Mouse (Mus musculus) heart, embryonic 10.5 days (tissue): ENCODE measurements around the gene Ank3. TPM values are rescaled to one million over a fixed set of nuclear protein-coding genes. Genes with fewer than 3 reads are reported as not detected.

ENCODE experiments used
- DNase-seq: peaks from one replicate; pipeline ENCODE4 v3.0.0-alpha.2; 2017; ENCODE audit warnings: low spot score
- H3K27ac ChIP-seq: fragments of 300-500 bp; sonication (generic); 2 replicates; pipeline ENCODE4 v1.5.1; 2016; ENCODE audit warnings: mild to moderate bottlenecking
- H3K27me3 ChIP-seq: fragments of 300-500 bp; sonication (generic); 2 replicates; pipeline ENCODE4 v1.6.1; 2016; ENCODE audit warnings: mild to moderate bottlenecking; ENCODE audit not compliant: poor library complexity, insufficient read depth, severe bottlenecking
- H3K36me3 ChIP-seq: fragments of 300-500 bp; sonication (generic); 2 replicates; pipeline ENCODE4 v1.6.1; 2016; ENCODE audit warnings: mild to moderate bottlenecking, moderate library complexity
- H3K4me1 ChIP-seq: fragments of 300-500 bp; sonication (generic); 2 replicates; pipeline ENCODE4 v1.6.1; 2016; ENCODE audit warnings: mild to moderate bottlenecking
- H3K4me3 ChIP-seq: fragments of 300-500 bp; sonication (generic); 2 replicates; pipeline ENCODE4 v1.5.1; 2016; ENCODE audit warnings: mild to moderate bottlenecking, moderate library complexity
- H3K9me3 ChIP-seq: fragments of 300-500 bp; sonication (generic); 2 replicates; pipeline ENCODE4 v1.6.1; 2016; ENCODE audit warnings: mild to moderate bottlenecking, moderate library complexity
- WGBS: fragments of 180-500 bp; shearing (Covaris S2); methylation state at CpG from one replicate; pipeline ENCODE4 v1.1.7; 2016; 5-methylcytosine and 5-hydroxymethylcytosine counted together
- polyA plus RNA-seq: library from polyadenylated mRNA; unstranded; fragments of >200 nt; fragmentation: Nextera tagmentation; extraction: Ambion mirVana; gene quantifications from 2 replicates; pipeline ENCODE4 v1.2.1, GENCODE M21; 2016

Gene Ank3
- polyA plus RNA-seq, 1 experiment from 2014 or later = 54.8 TPM

- Histone ChIP-seq H3K4me3 (peak overlapping the region; percentile 54), H3K27ac (peak overlapping the region; percentile 52; the same call in 1 of the 2 replicates), H3K4me1 (peaks cover 52% of the 10 kb centered on the region), H3K9me3 (no peaks in the 10 kb centered on the region), H3K27me3 (no peaks in the 10 kb centered on the region), H3K36me3 (peaks cover 22% of the 10 kb centered on the region; the same call in 1 of the 2 replicates)
- DNase-seq = no peak
- 9% methylated on average over 11 of the region's 11 CpGs for WGBS
Measured at GRCm38 (mm10) chr10:69926158-69926882, 527.7 kb downstream of the Ank3 start.

DNA sequence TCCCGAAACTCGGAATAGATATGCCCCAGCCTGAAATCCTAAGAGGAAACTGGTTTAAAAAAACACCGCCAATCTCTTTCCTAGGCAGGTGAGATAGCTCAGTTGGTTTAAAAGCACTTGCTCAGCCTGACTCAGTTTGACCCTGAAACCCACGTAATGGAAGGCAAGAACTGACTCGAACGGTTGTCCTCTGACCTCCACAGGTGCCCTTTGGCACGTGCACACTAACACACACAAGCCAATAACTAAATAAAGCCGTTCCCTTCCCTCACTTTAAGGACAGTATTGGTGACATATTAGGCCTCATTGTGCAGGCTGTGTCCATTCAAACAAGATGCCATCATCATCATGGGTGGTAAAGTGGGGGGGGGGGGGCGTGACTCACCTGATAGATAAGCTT, 528.4 kb downstream of the Ank3 start:
- H3K27ac ChIP-seq = peak overlapping the region; percentile 52; the same call in 1 of the 2 replicates
- H3K27me3 ChIP-seq = no peaks in the 10 kb centered on the region
- peaks cover 28% of the 10 kb centered on the region for H3K36me3 ChIP-seq
- peak overlapping the region; percentile 54 for H3K4me3 ChIP-seq
- no peak for DNase-seq
- WGBS = 19% methylated on average over 9 of the region's 9 CpGs
- peaks cover 45% of the 10 kb centered on the region for H3K4me1 ChIP-seq
- no peaks in the 10 kb centered on the region for H3K9me3 ChIP-seq

DNA sequence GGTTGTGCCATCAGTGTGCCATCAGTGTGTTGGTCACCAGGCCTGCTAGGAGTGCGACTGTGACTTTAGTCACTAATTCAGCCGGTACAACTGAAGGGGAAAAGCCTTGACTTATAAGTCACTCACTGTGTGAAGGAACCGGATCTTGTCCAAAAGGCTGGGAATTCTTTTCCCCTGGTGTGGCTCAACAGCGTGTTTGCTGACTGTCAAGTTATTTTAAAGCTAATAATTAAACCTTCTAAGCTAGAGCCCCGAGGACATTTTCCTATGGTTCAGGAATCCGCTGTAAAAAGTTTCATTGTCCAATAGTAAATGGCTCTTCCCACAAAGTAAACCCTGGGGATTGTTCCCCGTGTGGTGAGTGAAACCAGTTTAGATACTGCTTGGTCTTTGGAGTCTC, 529.8 kb downstream of the Ank3 start:
- no peaks in the 10 kb centered on the region for H3K27me3 ChIP-seq
- no peak for DNase-seq
- H3K4me1 ChIP-seq = peaks cover 37% of the 10 kb centered on the region
- 75% methylated on average over 7 of the region's 7 CpGs for WGBS
- H3K27ac ChIP-seq = no peak overlapping the region
- no peaks in the 10 kb centered on the region for H3K9me3 ChIP-seq
- peaks cover 40% of the 10 kb centered on the region for H3K36me3 ChIP-seq
- H3K4me3 ChIP-seq = no peak overlapping the region

DNA sequence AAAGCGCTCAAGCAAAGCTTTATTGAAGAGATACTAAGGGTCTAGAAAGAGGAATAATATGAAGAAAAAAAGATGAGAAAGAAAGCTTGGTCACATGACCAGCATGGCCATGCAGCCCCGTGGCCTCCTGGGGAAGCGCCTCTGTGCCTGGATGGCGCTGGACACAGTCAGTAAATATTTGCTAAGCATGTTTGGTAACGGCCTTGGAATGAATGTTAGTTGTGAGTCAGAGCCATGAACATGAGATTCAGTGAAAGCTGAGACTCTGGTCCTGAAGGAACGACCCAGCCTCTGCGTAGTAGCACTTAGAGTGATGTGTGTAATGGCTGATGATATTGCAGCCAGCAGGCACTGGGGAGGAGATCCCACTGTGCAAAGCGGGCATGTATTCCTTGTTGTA, 531.9 kb downstream of the Ank3 start:
- Histone ChIP-seq H3K36me3 (peaks cover 60% of the 10 kb centered on the region), H3K4me3 (no peak overlapping the region), H3K9me3 (no peaks in the 10 kb centered on the region), H3K27me3 (no peaks in the 10 kb centered on the region), H3K27ac (no peak overlapping the region), H3K4me1 (peaks cover 16% of the 10 kb centered on the region)
- no peak for DNase-seq
- WGBS = 93% methylated on average over 8 of the region's 8 CpGs

DNA sequence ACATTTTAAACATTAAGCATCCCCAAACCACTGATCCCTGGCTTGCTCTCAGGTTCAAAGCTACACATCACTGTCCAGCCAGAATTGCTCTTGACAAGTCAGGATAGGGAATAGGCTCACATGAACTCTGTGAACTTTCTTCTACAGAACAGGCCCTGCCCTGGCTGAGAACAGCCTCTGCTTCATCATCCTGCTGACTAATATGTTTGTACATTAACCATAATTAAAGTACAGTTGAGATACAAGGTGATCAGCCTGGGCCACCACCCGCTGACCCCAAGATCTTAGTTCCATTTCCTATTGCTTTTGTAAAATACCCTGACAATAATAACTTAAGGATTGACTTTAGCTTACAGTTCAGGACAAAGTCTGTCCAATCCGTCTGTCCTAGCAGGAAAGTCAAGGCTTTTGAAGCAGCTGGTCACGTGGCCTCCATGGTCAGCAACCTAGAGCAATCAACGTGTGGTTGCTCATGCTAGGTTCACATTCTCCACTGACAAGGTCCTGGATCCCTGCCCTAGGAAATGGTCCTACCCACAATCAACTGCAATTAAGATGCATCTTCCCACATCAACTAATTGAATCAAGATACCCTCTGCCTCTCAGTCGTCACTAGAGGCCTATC, 538.0 kb downstream of the Ank3 start:
- Histone ChIP-seq H3K4me3 (no peak overlapping the region), H3K27ac (no peak overlapping the region), H3K27me3 (no peaks in the 10 kb centered on the region), H3K4me1 (no peaks in the 10 kb centered on the region), H3K9me3 (no peaks in the 10 kb centered on the region), H3K36me3 (peaks cover 84% of the 10 kb centered on the region)
- DNase-seq = no peak
- 84% methylated on average over 5 of the region's 5 CpGs for WGBS

DNA sequence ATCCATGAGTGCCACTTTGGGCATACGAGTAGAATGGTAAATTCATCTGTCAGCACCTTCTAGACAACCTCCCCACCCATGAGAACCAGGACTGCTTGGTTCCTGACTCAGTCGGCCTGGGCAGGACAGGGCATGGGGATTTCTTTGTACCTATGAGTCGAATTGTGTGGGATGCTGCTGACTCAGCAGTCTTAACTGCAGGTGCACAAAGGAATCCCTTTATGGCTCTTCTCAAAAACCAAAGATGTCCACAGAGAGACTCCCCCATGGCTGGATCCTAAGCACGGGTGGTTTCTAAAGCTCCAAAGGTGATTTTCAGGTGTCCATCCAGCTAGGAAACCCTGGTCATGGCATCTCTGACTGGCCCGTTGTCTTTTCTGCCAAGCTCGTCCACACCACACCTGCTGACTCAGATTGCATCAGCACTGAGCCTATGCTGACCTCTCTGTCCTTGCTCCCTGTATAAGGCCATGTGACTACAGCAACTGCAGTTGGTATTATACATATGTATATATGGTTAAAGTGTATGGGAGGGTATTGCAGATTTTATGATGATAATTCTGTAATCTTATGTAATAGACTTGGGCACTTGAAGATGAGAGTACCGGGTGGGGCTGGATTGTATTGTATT, 538.8 kb downstream of the Ank3 start:
- H3K4me3 ChIP-seq = no peak overlapping the region
- 80% methylated on average over 7 of the region's 7 CpGs for WGBS
- H3K9me3 ChIP-seq = no peaks in the 10 kb centered on the region
- no peak overlapping the region for H3K27ac ChIP-seq
- 0 out of 2 replicates have a peak, but pooled peaks cover under 1% of the 10 kb centered on the region for H3K4me1 ChIP-seq
- DNase-seq = no peak
- no peaks in the 10 kb centered on the region for H3K27me3 ChIP-seq
- H3K36me3 ChIP-seq = peaks cover 78% of the 10 kb centered on the region

GRCm38 (mm10) chr10:69939144-69939543, 540.6 kb downstream of the Ank3 start:
- H3K27ac ChIP-seq = no peak overlapping the region
- 90% methylated on average over 7 of the region's 7 CpGs for WGBS
- H3K36me3 ChIP-seq = peaks cover 62% of the 10 kb centered on the region
- H3K27me3 ChIP-seq = no peaks in the 10 kb centered on the region
- H3K9me3 ChIP-seq = no peaks in the 10 kb centered on the region
- H3K4me3 ChIP-seq = no peak overlapping the region
- DNase-seq = no peak
- peaks cover 17% of the 10 kb centered on the region for H3K4me1 ChIP-seq

GRCm38 (mm10) chr10:69939966-69940365, 541.4 kb downstream of the Ank3 start:
- 64% methylated on average over 7 of the region's 7 CpGs for WGBS
- Histone ChIP-seq H3K27ac (no peak overlapping the region), H3K9me3 (no peaks in the 10 kb centered on the region), H3K4me1 (peaks cover 26% of the 10 kb centered on the region), H3K4me3 (no peak overlapping the region), H3K36me3 (peaks cover 54% of the 10 kb centered on the region), H3K27me3 (no peaks in the 10 kb centered on the region)
- no peak for DNase-seq

DNA sequence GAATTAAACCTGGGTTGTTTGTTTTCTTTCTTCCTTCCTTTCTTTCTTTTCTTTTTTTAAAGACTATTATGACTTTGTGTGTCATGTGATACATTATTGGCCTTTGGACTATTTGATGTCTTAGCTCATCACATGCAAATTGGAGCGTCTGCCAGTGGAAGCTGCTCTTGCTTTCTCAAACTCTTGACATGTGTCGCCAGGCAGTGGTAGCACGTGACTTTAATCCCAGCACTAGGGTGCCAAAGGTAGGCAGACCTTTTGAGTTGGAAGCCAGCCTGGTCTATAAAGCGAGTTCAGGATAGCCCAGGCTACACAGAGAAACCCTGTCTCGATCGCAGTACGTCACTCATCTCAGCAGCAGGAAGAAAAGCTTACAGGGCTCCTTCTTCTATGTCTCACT, 542.4 kb downstream of the Ank3 start:
- Histone ChIP-seq H3K4me3 (no peak overlapping the region), H3K27ac (no peak overlapping the region), H3K27me3 (no peaks in the 10 kb centered on the region), H3K36me3 (peaks cover 44% of the 10 kb centered on the region), H3K9me3 (no peaks in the 10 kb centered on the region), H3K4me1 (peaks cover 26% of the 10 kb centered on the region)
- 90% methylated on average over 7 of the region's 7 CpGs for WGBS
- no peak for DNase-seq

DNA sequence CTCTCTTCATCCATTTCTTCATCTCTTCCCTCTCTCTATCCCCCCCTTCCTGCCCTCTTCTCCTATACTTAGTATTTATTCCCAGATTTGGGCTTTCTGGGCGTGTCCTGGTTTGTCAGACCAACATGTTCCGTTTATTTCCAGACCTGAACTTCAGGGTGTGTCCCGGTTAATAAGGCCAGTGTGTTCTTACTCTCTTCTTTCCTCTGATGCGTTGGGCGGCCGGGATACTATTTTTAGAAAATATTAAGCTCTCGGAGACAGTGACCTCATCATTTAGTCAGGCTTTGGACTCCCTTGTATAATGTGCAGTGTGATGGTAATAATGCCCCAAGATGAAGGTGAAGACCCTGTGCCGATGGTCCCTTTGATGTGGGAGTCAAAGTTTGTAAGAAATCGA, 546.3 kb downstream of the Ank3 start:
- no peak for DNase-seq
- Histone ChIP-seq H3K9me3 (no peaks in the 10 kb centered on the region), H3K27me3 (no peaks in the 10 kb centered on the region), H3K4me3 (no peak overlapping the region), H3K4me1 (peaks cover 26% of the 10 kb centered on the region), H3K36me3 (peaks cover 15% of the 10 kb centered on the region; the same call in 1 of the 2 replicates), H3K27ac (peak overlapping the region; percentile 47; the same call in 1 of the 2 replicates)
- WGBS = 59% methylated on average over 9 of the region's 9 CpGs

- WGBS = 78% methylated on average over 8 of the region's 8 CpGs
- peaks cover 26% of the 10 kb centered on the region for H3K4me1 ChIP-seq
- peaks cover 11% of the 10 kb centered on the region; the same call in 1 of the 2 replicates for H3K36me3 ChIP-seq
- H3K27ac ChIP-seq = no peak overlapping the region
- no peaks in the 10 kb centered on the region for H3K27me3 ChIP-seq
- H3K4me3 ChIP-seq = no peak overlapping the region
- no peaks in the 10 kb centered on the region for H3K9me3 ChIP-seq
- DNase-seq = no peak
Measured at GRCm38 (mm10) chr10:69945870-69946269, 547.3 kb downstream of the Ank3 start.

- Histone ChIP-seq H3K9me3 (no peaks in the 10 kb centered on the region), H3K4me1 (peaks cover 26% of the 10 kb centered on the region), H3K27ac (no peak overlapping the region), H3K4me3 (no peak overlapping the region), H3K36me3 (peaks cover 8% of the 10 kb centered on the region; the same call in 1 of the 2 replicates), H3K27me3 (no peaks in the 10 kb centered on the region)
- no peak for DNase-seq
- WGBS = 88% methylated on average over 8 of the region's 8 CpGs
Measured at GRCm38 (mm10) chr10:69946271-69946670, 547.7 kb downstream of the Ank3 start.

GRCm38 (mm10) chr10:69947093-69947492, 548.5 kb downstream of the Ank3 start:
- H3K4me1 ChIP-seq = peaks cover 26% of the 10 kb centered on the region
- 85% methylated on average over 6 of the region's 6 CpGs for WGBS
- H3K9me3 ChIP-seq = no peaks in the 10 kb centered on the region
- no peak for DNase-seq
- H3K36me3 ChIP-seq = peaks cover 13% of the 10 kb centered on the region; the same call in 1 of the 2 replicates
- H3K27me3 ChIP-seq = no peaks in the 10 kb centered on the region
- H3K4me3 ChIP-seq = no peak overlapping the region
- H3K27ac ChIP-seq = no peak overlapping the region
